Mouse (Mus musculus): ENCODE results near the gene Sec16b.

The Sec16b gene

DNA sequence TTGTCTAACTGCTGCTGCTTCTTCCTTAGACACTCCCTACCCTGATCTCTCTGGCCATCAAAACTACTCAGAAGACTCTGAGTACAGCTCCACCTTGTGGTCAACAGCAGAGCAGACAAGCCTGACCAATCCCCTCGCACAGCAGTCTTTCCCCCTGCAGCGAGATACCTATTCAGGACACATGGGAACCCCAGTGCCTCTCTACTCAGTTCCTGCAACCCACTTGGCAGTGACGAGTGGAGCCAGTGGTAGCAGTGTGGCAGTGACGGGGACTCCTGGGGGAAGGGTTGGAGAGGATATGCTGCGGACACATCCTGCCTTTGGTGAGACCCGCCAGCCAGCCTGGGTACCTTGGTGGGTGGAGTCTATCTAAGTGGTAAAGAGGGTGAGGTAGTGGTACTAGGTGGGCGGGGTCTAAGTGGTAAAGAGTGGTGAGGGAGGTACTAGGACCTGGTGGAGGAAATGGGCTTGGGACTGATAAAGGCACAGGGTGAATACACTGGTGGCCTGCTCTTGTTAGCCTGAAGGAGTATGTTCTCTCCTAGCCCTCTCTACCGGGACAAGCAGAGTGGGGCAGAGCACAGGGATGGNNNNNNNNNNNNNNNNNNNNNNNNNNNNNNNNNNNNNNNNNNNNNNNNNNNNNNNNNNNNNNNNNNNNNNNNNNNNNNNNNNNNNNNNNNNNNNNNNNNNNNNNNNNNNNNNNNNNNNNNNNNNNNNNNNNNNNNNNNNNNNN is 54.3 kb downstream of the Sec16b start:
- DNase-seq, result no peak

DNA sequence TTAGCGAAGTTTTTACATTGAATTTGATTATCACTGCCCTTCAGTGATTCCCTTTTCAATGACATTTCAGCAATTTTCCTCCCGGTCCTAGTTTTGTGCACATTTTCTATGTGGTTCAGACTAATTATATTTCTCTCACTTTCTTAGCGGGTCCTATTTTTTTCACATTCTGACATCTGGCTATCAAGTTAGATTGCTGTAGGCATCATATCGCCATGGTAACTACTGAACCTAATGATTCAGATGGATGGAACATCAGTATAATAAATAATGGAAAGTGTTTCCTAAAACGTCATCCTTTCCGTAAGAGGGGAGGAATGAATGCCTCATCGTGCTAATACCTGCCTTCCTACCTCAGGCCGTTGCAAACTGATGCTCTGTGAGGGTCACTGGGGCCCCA is 61.3 kb downstream of the Sec16b start:
- DNase-seq, result no peak

DNA sequence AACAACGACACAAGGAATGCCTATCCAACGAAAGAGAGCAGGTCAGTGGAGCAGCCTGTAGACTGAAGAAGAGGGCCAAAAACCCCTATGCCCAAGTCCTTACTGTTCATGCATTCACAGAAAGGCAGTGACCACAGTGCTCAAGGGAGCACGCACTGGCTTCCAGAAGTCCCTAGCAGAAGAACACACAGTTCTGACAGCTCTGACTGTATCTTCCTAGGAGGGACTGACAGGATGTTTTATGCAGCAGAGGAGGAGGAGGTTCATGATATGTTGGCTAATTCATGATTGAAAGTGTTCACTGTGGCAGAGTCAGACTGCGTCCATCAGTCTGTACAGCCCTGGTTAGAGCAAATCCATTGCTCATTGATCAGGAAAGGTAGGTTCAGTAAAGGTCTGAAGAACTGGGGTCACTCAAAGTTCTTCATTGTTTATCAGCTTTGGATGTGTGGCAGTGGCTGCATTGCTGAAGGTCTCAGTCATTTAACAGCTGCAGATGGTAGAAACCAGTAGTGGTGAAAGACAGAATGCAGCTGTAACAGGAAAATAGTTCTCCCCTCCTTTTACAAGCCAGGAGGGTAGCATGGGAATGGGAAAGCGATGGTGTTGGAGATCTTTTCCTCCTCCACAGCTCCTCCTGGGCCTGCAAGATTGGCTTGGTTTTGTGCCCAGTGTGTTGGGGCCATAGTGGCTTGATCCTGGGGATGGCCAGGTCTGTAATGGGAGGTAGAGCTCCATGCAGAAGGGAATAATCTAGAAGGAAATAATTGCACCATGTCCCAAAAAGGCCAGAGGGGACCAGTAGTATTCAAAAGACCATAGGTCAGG is 62.9 kb downstream of the Sec16b start:
- no peak for DNase-seq

DNA sequence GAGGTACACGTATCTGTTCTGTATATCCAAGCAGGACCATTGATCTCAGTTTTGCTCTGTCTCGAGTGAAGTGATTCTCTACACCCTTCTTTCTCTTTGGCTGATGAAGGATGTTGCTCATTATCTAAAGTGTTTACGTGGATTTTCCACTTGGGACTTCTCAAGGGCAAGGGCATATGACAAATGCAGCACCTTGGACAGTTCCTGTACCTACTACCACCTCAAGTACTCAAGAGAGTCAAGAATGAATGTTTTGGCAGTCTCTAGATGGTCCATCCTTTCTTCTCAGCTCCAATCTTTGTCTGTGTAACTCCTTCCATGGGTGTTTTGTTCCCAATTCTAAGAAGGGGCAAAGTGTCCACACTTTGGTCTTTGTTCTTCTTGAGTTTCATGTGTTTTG is 68.8 kb downstream of the Sec16b start:
- no peak for DNase-seq

DNA sequence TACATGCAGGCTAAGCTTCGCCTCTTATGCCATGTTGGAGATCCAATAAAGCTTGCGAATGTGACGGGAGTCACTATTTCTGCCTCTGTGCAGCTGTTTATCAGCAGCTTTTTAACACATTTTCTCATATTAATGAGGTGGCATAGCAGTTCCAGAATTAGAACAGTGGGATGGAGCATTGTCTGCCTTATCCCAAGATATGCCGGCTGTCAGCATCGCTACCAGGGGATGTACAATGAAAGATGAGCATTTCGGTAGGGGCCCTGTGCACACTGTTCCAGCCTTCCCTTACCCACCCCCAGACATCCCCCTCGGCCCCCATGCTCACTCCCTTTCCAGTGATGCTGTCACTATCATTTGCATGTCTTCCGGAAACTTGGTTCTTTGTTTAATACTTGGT is 71.8 kb downstream of the Sec16b start:
- DNase-seq, result no peak

DNA sequence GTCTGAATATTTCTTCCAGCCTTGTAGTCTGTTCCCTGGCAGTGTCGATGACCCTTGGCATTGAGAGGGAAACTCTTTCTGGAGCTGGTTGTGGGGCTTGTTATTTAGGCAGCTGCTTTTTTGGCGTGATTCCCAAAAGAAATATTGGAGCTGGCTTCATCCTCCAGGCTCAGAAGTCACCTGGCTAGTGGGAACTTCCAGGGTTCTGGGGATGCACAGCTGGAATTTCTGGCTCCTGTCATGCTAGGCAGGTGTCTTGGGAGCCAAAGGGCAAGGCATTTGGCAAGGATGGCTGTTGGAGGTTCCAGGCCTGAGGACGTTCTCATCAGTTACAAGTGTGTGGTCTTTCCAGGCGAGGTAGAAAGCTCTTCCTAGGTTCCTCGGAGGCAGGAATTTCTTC is 80.0 kb downstream of the Sec16b start:
- DNase-seq, result no peak

DNA sequence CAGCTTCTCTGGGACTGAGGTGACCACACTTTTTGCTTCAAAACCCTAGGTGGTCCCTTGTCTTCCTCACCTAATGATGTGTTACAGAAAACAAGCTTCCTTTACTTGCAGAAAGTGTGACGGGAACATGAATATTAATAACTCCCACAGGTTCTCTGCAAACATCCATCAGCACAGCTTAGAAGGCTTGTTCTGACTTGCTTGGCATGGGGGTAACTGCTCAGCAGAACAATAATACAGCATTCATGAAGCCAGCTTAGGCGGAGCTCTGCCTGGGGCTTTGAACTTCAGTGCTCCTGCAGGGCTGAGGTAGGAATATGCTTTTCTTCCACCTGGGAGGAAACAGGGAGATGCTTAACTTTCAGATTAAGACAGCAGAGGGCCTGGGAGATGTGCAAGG is 85.5 kb downstream of the Sec16b start:
- no peak for DNase-seq

DNA sequence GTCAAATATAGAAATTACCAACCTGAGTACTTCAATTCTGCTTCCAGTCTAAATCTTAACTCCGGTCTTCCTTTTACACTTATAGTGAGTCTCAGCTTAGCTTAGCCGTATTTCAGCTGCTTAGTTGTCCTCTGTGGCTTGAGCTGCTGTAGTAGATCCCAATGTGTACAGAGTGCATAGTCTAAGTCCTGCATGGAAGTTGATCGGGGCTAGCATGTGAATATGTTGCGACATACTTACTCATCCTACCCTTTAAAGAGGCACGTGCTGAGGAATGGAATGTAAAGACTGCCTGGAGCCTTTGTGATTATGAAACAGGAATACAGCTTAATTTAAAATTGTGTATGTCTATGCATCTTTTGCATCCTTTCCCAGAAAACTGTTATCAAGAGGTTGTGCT is 88.0 kb downstream of the Sec16b start:
- no peak for DNase-seq

DNA sequence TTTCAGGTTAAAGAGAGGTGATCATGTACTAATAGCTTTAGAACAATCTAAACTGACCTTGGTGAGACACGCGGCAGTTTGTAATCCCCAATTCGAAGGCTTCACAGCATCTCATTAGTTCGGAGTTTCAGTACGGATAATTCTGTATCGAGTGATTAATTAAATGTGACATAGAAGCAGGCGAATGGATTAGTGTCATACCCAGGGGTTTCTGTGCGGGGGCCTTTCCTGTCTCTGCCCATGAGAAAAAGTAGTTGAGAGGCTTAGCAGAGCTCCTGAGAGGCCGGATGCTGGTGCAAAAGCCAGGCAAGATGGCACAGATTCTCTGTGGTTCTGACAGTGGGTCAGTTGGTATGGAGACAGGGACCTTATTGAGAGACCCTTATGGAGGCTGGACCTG is 88.6 kb downstream of the Sec16b start:
- no peak for DNase-seq

DNA sequence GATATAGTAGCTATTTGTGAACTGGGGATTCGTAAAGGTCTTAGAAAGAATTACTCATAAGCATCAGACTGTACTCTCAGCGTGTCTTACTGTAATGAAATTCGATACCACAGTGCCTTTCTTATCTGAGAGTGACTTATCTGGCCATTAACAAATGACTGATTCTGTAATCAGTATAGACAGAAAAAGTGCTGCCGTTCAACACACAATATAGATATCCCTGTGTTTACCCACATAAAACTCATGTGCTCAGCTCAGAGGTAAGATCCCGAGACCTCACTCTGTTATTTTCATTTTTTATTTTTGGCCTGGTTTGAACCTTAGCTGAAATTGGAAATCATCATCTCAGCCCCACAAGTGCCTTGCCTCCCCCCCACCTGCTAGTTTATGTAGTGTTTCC is 98.0 kb downstream of the Sec16b start:
- DNase-seq, result no peak
